Mouse (Mus musculus) limb, embryonic 11.5 days (tissue): ENCODE data around the gene Vsir. TPM values are rescaled to one million over a fixed set of nuclear protein-coding genes. Genes with fewer than 3 reads are reported as not detected.
A peak's percentile ranks its signal among the peaks of the same experiment; 100 is the strongest.

Experiments used
- ATAC-seq: fragments of 200-750 bp; cut with Nextera tagmentation; 2 replicates; pipeline ENCODE4 v1.8.0; 2017; ENCODE audit warnings: low read depth; ENCODE audit not compliant: insufficient number of reproducible peaks, low FRiP score, low TSS enrichment
- DNase-seq: peaks from one replicate; pipeline ENCODE4 v3.0.0-alpha.2; 2015; ENCODE audit warnings: low spot score
- H3K27ac ChIP-seq: fragments of 300-500 bp; sonication (generic); replicated peaks from 2 replicates; pipeline ENCODE4 v1.5.1; 2014; ENCODE audit warnings: low read depth, mild to moderate bottlenecking, low read length
- H3K27me3 ChIP-seq: fragments of 300-500 bp; sonication (generic); 2 replicates; pipeline ENCODE4 v1.6.1; 2014; ENCODE audit warnings: mild to moderate bottlenecking, low read length, mixed read lengths; ENCODE audit not compliant: control insufficient read depth, insufficient read depth
- H3K36me3 ChIP-seq: fragments of 300-500 bp; sonication (generic); 2 replicates; pipeline ENCODE4 v1.6.1; 2014; ENCODE audit warnings: mild to moderate bottlenecking, low read length, moderate library complexity, mixed read lengths; ENCODE audit not compliant: control insufficient read depth, insufficient read depth
- H3K4me1 ChIP-seq: fragments of 300-500 bp; sonication (generic); 2 replicates; pipeline ENCODE4 v1.6.1; 2014; ENCODE audit warnings: low read length, mixed read lengths; ENCODE audit not compliant: control insufficient read depth, insufficient read depth
- H3K4me2 ChIP-seq: fragments of 300-500 bp; sonication (generic); 2 replicates; pipeline ENCODE4 v1.6.1; 2014; ENCODE audit warnings: low read depth, mild to moderate bottlenecking, moderate library complexity; ENCODE audit not compliant: severe bottlenecking
- H3K4me3 ChIP-seq: fragments of 300-500 bp; sonication (generic); 2 replicates; pipeline ENCODE4 v1.5.1; 2014; ENCODE audit warnings: low read depth, low read length
- H3K9ac ChIP-seq: fragments of 300-500 bp; sonication (generic); 2 replicates; pipeline ENCODE4 v1.6.1; 2014; ENCODE audit warnings: mild to moderate bottlenecking, low read length
- H3K9me3 ChIP-seq: fragments of 300-500 bp; sonication (generic); 2 replicates; pipeline ENCODE4 v1.6.1; 2016; ENCODE audit warnings: low read length; ENCODE audit not compliant: control insufficient read depth
- WGBS: fragments of 180-500 bp; shearing (Covaris S2); extraction: QIAGEN DNeasy Blood & Tissue Kit; methylation state at CpG from one replicate; pipeline ENCODE4 v1.1.7; 2014; 5-methylcytosine and 5-hydroxymethylcytosine counted together
- polyA plus RNA-seq: library from polyadenylated mRNA; unstranded; fragments of >200 nt; fragmentation: Nextera tagmentation; extraction: Ambion mirVana; gene quantifications from 2 replicates; pipeline ENCODE4 v1.2.1, GENCODE M21; 2014

Vsir gene
- polyA plus RNA-seq, 1 experiment from 2014 or later, result 2.4 TPM

DNA sequence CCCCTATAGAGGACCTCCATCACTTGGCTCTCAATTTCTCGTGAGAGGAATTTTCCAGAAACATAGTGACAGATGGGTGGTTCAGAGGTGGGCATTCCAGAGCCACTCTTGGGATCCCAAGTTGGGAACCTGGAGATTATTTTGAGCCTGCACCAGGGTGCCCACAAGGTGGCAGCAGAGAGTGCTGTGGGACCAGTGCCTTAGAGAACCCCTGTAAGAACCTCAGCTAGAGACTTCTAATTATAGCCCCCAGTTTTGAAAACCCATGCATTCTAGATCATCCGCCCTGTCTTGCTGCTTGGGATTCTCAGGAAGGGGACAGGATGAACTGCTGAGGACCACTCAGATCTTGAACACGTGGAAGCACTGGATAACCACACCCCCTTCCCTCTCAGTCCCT lies 71.5 kb downstream of the Vsir start:
- DNase-seq, result peak; percentile 83
- H3K4me2 ChIP-seq, result no peak overlapping the region
- no peak overlapping the region for H3K9ac ChIP-seq
- H3K9me3 ChIP-seq, result no peaks in the 10 kb centered on the region
- H3K36me3 ChIP-seq, result no peaks in the 10 kb centered on the region
- WGBS, result 16% methylated on average over 3 of the region's 3 CpGs
- H3K27me3 ChIP-seq, result no peaks in the 10 kb centered on the region
- no peak overlapping the region for H3K27ac ChIP-seq
- H3K4me3 ChIP-seq, result no peak overlapping the region
- H3K4me1 ChIP-seq, result no peaks in the 10 kb centered on the region
- no peak for ATAC-seq

- H3K9me3 ChIP-seq, result no peaks in the 10 kb centered on the region
- WGBS, result 22% methylated on average over 4 of the region's 4 CpGs
- H3K4me3 ChIP-seq, result no peak overlapping the region
- no peak overlapping the region for H3K4me2 ChIP-seq
- H3K36me3 ChIP-seq, result no peaks in the 10 kb centered on the region
- H3K9ac ChIP-seq, result no peak overlapping the region
- H3K27ac ChIP-seq, result no peak overlapping the region
- ATAC-seq (no peak), DNase-seq (peak; percentile 24)
- H3K4me1 ChIP-seq, result no peaks in the 10 kb centered on the region
- H3K27me3 ChIP-seq, result no peaks in the 10 kb centered on the region
Observed at GRCm38 (mm10) chr10:60419624-60420023, 73.0 kb downstream of the Vsir start.

Other genes with a start within 250 kb of the Vsir start
- 1.8 and 2.0 TPM in 2 replicates for gene Spock2, start 240.6 kb upstream of the Vsir start, polyA plus RNA-seq
- 1.3 and 2.0 TPM in 2 replicates for gene Chst3, start 127.6 kb upstream of the Vsir start, polyA plus RNA-seq
- 50.6 and 54.8 TPM in 2 replicates for gene Psap, start 69.2 kb upstream of the Vsir start, polyA plus RNA-seq
- gene Gm17455, start 52.9 kb downstream of the Vsir start, polyA plus RNA-seq, result 1.5 and 2.0 TPM in 2 replicates